Mouse (Mus musculus) cerebellum, postnatal 36 days (tissue): ENCODE measurements around the gene 2210017I01Rik.

Source experiments
- DNase-seq, 2 experiments: peaks; one replicate each; pipeline ENCODE4 v3.0.0; 2021 to 2022; ENCODE audit warnings: mixed read lengths in 2 of 2

2210017I01Rik gene

DNA sequence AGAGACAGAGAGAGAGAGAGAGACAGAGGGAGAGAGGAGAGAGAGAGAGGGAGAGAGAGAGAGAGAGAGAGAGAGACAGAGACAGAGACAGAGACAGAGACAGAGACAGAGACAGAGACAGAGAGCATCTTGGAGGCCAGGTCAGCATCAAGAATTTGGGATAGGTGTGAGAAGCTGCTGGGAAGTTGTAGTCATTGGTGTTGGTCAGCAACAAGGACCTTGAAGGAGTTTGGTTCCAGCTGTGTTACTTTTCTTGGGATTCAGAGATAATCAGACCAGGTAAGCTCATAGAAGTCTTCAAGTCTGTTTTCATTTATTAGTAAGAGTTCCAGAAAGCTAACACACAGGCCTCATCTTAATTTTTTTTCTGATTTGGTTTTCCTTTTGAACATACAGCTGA lies at the start of gene 2210017I01Rik:
TSS of gene 2210017I01Rik (minus strand) at position 101 of the 400 bp plus-strand sequence.
- DNase-seq, result no peak

DNA sequence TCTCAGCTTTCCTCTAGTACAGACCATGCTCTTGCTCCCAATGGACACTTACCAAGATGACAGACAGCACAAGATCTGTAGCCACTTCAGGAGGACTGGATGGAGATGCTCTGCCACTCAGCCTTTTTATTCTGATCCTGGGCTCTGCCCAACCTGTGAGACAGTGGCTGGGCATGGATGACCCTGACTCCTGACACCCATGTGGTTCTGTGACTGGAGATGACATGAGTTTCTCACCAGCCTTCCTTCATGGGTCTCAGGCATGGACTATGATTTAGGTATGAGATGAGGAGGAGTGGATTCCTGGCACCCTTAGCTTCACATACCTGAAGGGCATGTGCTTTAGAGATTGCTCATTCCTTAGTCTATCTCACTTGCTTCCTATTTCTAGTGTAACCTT lies 49.5 kb upstream of the 2210017I01Rik start, which contains the start of gene Lce1b:
TSS of gene Lce1b (minus strand) at position 101 of the 400 bp plus-strand sequence.
- DNase-seq, result no peak

DNA sequence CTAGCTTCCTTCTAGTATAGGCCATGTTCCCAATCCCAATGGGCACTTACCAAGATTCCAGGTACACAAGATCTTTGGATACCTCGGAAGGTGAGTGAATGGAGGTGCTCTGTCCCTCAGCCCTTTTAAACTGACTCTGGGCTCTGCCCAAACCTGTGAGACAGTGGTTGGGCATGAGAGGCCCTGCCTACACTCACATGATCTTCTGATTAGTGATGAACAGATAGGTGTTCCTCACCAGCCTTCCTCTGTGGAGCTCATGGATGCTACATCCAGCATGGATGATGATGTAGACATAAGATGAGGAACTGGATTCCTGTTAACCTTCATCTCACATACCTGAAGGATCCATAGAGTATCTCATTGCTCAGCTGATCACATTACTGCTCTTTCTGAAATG lies 40.9 kb upstream of the 2210017I01Rik start, which contains the start of gene Lce1a1:
TSS of gene Lce1a1 (minus strand) at position 101 of the 400 bp plus-strand sequence.
- no peak for DNase-seq

DNA sequence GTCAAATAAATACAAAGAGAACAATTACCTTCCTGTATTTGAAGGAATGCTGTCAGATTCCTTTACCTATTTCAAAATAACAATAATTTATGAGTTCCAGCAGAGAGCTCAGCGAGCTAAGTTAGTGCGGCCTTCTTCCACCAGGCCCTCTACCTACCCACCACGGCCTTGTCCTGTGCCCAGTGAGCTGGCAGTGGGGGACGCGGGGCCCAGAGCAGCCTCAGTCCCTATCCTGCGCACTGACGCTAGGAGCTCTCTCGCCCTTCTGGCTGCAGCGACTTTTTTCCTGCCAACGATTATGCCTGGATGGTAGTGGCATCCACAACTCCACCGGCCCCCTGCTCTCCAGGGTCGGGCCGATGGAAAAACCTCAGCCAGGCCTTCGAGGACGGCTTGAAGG lies 32.6 kb upstream of the 2210017I01Rik start:
- DNase-seq, result no peak

DNA sequence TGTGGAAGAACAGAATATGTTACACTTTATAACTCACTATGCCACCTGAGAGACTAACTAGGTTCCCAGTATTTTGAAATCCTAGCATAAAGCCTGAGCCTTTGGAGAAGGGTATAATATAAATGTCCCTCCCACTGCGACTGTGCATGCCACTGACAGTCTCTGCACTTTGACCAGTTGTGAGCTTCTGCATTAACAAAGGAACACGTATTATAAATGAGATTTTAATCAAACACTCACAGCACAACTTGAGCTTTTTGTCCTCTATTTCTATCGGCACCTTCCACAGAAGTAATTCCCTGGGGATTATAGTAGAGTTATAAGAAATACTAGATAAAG lies 31.3 kb upstream of the 2210017I01Rik start:
- DNase-seq, result no peak

DNA sequence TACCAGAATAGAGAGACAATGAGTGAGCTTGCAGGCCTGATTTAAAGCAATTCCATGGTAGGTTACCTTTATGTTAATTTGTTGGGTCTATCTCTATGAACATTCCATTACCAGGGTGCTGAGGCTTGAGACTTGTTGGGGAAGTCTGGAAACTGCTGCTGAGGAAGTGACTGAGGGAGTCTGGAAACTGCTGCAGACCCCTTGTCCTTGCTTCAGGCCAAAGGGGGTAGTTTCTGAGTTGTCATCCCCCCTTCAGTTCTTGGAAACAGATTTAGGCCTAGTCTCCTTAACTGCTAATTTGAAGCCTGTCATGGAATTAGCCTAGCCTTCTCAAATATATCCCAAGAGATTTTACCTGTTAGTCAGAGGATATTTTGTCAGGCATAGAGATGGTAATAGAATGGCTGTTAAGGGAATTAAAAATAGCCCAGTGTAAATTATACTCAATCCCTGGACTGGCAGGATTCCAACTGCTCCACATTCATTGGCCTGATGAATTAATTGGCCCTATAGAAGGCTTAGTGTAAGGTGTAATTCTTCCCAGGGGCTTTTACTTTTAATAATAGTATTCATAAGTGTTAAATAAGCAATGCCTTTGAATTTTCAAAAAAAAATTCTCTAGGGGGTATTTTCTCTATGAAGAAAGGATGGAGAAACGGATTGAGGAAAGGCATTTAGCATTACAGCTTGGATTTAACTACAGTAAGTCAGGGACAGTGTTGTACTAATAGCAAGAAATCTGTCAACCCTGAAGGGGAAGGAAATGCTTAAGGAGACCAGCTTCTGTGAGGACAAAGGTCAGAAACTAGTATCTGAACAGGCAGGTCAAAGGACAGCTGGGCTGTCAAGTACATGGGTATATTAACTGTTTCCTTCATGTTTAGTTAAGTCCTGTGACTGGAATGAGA lies 30.7 kb upstream of the 2210017I01Rik start:
- no peak for DNase-seq

DNA sequence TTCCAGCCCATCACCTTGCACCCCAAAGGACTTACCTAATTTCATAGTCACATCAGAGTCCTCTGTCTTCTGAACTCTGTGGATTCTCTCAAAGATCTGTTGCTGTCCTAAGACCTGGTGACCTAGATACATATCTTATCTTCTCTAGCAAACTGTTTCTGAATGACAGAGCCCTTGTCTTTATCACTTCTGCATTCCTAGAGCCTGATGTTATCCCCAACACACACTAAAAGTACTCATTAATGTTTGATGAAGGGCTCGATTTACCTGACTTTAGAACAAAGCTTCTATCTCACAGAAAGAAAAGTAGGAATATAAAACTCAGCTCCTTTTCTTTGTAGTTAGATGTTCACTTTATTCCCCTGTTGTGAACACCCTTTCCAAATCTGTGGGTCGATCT lies 14.3 kb upstream of the 2210017I01Rik start, which contains the start of gene Lce6a:
TSS of gene Lce6a (minus strand) at position 101 of the 400 bp plus-strand sequence.
- no peak for DNase-seq

DNA sequence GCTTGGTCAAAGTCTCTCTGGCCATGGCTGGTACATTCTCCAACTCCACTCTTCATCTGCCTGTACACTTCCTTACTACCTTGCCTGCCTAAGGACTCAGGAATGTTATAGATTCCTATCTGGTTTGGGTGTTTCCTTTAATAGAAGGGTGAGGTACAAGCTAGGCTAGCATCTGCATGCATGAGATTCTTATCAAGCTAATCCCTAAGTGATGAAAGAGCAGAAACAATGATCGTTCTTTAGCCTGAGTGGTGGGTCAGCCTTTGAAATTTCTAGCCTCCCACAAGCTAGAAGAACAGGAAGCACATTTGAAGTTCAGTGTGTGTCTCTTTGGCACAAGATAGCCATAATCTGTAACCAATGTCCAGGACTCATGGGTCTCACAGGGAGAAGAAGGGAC lies 2.5 kb upstream of the 2210017I01Rik start:
- DNase-seq, result no peak

DNA sequence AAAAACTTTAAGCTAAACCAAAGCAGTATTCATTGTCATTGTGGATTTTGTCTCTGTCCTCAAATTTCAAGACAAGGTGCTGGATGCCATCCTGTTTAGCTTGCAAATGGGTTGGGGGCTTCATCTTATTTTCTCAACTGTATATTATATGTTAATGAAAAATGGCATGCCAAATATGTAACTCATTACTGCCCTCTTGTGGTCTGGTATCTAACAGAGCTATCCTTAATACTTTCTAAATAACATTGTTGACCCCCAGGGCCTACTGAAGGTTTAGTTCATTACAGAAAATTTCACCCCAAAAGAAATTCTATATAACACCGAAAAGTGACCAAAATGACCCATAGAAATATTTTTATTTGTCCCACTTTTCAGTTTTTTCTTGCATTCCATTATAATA lies 5.1 kb downstream of the 2210017I01Rik start:
- DNase-seq, result no peak

DNA sequence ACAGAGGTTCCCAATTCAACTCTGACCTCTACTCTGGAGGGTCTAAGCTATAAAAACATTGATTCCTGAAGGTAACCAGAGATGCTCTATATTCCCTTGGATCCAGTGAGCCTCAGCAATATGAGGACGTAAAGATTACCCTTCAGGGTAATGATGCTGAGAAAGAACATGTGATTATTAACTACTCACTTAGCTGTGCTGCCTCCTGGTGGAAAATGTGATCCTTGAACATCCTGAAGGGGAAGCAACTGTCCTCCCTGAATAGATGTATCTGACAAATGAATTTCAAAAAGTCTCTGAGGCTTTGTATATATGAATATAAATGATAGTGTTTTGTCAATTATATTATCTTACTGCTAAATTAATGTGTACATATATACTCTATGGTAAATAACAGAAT lies 6.8 kb downstream of the 2210017I01Rik start:
- no peak for DNase-seq

DNA sequence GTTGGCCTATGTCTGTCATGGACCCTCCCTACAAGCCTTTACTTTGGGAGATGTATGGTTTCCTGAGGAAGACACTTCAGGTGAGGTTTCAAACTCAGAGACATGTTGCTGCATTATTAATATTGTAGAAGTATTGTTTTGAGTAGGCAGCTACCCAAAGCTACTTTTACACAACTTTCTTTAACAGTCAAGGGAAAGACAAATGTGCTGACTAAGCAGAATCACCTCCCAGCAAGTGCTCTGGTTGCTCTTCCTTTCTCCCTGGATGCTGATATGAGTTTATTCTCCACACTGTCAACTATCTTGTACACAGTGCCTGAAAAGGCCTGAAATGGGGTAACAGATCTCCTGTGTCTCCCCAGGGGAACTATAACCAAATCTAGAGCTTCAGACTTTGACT lies 7.3 kb downstream of the 2210017I01Rik start:
- no peak for DNase-seq

DNA sequence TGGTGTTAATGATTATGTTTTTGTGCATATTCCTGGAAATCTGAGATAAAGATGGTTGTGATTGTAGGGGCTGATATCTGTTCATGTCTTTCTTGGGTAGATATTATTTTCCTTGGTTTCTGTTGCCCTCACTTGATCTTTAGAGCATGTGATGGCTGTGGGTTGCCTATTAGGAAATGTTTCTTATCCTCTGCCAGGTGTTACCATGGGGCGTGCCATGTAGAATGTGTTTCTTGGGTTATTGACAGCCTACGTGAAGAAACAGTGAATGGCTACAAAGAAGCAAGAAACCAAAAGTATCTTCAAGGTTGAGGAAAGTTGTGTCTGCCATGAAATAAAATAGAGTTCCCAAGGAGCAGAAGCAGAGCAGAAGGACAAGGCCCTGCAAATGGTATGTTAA lies 8.9 kb downstream of the 2210017I01Rik start:
- no peak for DNase-seq

DNA sequence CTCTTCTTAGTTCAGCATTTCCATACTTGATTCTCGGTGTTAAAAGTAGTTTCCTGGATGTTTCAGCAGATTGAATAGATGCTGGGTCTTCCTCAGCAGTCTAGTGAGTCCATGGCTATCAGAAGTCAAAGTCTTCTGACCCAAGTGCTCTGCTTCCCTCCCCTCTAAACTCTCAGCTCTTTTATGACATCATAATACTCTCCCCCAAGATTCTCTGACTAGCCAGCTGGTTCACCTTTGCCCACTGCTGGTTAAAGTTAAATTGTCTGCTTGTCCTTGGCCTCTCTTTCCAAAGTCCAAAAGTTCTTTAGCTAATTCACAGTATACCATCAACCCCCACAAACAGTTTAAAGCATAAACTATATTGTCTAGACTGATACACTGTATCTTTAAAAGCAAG lies 18.4 kb downstream of the 2210017I01Rik start, which contains the start of gene Smcp:
TSS of gene Smcp (minus strand) at position 140 of the 400 bp plus-strand sequence.
- no peak for DNase-seq

DNA sequence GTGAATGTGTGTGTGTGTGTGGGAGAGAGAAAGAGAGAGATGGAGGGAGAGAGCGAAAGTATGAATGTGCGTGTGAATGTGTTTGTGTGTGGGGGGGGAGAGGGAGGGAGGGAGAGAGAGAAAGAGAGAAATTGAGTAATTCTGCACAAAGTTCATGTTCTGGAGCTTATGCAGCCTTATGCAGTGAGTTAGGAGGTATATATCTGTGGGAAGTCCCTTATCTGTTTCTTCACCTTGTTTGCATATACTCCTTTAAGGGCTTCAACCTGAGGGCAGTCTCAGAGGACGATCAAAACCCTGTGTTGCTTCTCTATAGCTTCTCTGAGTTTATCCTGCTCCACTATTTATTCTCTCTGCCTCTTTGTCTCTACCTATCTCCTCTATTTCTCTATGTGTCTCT lies 20.1 kb downstream of the 2210017I01Rik start:
- DNase-seq, result no peak

DNA sequence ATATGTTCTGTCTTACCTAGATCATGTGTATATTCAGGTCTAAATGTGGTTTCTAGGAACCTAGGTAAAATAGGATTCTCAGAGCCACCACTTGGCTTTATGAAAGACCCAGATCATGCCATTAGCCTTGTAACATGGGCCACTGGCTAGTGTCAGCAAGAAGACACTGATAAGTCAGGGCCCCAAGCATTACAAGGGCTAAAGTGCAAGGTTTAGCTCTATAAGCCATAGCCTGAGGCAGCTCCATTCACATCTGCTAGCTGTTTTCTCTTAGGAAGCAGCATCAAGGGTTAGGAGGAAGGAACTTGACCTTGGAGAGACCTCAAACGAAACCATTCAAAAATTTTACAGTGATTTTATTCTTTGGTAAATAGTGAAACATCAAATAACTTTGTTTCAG lies 22.2 kb downstream of the 2210017I01Rik start:
- DNase-seq, result no peak

DNA sequence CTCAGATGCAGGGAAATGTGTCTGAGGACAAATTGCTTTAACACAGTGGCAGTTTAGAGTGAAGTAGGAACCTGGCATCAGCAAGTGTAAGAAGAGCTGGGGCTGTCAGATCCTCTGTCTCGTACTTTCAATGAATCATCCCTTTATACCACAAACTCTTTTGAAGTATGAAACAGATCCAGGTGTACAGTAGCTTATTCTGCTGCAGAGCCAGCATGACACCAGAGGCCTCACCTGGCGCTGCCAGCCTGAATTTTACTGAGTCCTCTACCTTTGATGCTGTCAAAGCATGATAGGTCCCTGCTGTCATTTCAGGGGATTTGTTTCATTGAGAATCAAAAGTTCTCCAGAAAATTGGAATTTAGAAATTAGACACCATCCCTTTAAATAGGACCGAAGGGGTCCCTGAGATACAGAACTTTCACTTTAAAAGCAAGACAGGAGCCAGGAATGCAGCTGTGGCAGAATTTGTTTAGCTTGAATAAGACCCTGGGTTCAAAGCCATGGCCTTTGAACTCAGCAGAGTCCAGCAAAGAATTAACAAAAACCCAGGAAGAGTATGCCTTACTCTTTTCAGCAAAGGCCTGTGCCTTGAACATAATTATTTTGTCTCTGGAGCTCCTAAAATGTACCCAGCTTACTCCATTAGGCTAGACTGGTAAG lies 24.0 kb downstream of the 2210017I01Rik start:
- no peak for DNase-seq

DNA sequence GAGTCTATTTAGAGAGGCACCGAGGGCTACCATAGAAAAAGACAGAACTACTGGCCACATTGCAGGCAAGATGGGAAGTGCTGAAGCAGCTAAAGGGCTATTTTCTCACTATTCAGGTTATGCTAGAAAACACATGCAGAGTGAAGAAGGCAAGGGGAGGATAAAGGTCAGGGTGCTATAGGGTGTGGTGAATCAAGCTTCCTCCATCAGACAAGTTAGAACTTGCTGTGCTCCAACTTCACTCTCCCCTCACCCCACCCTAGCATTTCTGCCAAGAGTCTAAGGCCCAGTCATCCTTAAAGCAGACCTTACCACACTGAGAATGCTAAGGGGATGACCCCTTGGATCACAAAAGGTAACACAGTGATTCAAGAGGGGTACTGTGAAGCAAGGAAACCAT lies 27.8 kb downstream of the 2210017I01Rik start:
- no peak for DNase-seq

DNA sequence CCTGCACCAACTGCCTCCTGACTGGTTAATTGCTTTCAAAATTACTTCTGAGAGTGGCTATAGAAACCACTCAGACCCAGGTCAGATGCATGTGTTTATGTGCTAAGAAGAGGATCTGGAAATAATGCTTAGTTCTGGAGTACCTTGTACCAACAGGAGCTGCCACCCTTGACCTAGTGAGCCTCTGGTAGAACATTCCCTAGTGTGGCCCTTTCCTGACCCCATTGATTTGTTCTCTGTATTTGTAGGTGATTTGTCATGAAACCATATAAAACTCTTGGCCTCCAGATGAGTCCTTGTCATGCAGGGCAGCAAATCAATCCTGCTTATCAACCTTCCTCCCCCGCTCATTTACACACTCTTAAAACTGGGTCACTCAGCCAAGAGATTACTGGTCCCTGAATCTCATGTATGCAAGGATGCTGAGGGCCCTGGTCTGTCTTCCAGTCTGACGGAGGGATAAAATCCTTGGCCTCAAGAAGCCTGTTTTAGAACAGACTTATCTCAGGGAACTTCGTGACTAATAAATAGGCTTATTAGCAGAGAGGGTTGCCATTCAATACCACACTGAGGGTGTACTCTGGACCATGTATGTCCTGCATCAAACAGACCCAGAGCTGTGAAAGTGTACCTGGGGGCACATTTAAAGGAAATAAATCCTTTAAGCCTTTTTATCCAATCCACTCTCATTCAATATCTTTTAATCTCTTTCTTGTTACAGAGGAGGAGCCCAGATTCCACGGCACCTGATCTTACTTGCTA lies 28.5 kb downstream of the 2210017I01Rik start:
- DNase-seq, result no peak

DNA sequence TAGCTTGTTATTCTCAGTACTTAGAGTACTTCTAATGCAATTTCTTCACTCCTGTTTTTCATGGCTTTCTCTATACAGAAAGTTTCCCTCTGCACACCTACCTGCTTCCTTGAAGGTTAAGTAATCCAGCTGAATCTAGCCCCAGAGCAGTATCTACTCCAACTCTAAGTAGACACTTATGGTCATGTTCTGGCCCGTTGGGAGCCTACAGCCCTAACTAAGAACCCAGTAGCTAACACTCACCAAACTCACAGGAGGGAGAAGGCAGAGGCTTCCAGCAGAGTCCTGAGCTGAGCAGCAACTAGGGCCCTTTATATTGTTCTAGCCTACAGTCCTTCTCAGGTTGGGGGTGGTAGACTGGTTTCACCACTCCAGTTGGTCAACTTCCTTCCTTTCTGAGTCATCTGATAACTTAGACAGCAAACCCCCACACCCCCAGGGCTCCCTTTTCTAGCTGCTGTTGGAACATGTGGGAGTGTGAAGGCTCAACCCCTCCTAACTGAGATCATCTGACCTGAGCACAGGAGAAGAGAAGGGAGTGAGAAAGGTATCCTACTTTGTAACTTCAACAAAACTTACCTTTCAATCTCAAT lies 33.7 kb downstream of the 2210017I01Rik start, which contains the start of gene Ivl:
TSS of gene Ivl (minus strand) at position 287 of the 593 bp plus-strand sequence.
- no peak for DNase-seq

DNA sequence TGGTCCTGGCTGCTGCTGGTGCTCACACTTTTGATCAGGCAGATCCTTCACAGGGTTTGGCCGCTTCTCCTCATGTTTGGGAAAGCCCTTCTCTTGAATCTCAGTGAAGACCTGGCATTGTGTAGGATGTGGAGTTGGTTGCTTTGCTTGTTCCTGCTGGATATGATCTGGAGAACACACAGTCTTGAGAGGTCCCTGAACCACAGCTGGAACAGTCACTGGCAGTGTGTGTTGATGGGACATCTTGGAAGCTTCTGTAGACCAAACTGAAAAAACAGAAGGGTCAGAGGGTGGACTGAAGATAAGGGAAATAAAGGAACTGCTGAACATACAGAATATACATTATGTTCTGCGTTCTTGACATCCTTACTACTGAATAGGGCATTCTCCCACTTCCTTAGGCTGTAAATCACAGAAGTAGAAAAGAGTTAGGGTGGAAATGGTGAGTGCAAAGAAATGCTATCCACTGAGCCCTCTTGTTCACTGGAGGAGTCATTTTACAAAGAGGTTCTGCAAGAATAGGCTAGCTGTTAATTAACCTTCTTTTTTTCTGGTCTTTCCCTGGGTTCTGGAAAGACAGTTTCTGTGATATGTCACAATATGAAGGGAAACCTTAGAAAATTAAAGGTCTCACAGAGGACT lies 34.7 kb downstream of the 2210017I01Rik start:
- DNase-seq, result no peak

DNA sequence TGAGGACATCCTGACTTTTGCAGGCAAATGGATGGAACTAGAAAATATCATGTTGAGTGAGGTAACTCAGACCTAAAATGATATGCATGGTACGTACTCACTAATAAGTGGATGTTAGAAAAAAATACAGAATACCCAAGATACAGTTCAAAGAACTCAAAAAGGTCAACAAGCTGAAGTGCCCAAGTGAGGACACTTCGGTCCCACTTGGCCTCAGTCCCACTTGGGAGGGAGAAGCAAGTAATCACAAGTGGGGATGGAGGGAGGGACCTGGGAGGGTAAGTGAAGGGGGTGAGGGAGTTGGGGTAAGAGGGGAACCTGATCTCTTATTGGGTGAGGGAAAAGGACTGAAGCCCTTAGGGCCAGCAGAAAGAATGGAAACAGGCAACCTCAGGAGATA lies 38.5 kb downstream of the 2210017I01Rik start:
- no peak for DNase-seq

DNA sequence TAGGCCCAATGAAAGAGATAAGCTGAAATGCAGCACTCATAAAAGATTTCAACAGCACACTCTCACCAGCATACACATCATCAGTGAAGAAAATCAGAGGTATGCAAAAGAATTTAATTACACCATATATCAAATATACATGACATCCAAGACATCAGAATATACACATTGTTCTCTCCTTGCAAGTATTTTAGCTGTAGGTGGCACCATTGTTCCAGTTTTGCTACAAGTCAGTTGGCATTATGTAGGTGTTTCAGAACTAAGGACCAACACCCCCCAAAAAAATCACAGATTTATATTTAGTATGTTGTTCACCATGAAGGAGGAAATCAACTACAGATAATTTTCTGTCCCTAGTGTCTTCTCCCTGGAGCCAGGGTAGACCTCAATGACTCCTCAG lies 41.9 kb downstream of the 2210017I01Rik start:
- DNase-seq, result no peak
